Mouse (Mus musculus) spleen, embryonic (tissue): Measurements from ENCODE around the gene Zc3hav1l.

Experiments used
- CTCF ChIA-PET: fragments of 350-600 bp; sonication (Branson Sonifier 250); formaldehyde crosslinking; loops from one replicate; lab custom pipeline; 2022; lab: Charles Lee

The Zc3hav1l gene

GRCm38 (mm10) chr6:38298761-38299401, at the start of gene Zc3hav1l:
Zc3hav1l (minus strand) TSS chr6:38299259.
- CTCF ChIA-PET, result no interaction called here

GRCm38 (mm10) chr6:38347875-38348274, 48.8 kb upstream of the Zc3hav1l start:
- CTCF ChIA-PET, result interaction anchor here (1.1 kb wide), 1 partner anchor 15 kb away, joined by 3 read pairs; no protein-coding TSS in a partner anchor

- CTCF ChIA-PET, result no interaction called here
These were observed 46.7 kb upstream of the Zc3hav1l start for GRCm38 (mm10) chr6:38345796-38346195.

GRCm38 (mm10) chr6:38344006-38344670, 45.1 kb upstream of the Zc3hav1l start:
- CTCF ChIA-PET, result no interaction called here

GRCm38 (mm10) chr6:38343581-38343980, 44.5 kb upstream of the Zc3hav1l start:
- CTCF ChIA-PET, result interaction anchor here (0.5 kb wide), 1 partner anchor 201 kb away, joined by 6 read pairs; no protein-coding TSS in a partner anchor

- CTCF ChIA-PET, result interaction anchor here (0.6 kb wide), 1 partner anchor 112 kb away, joined by 10 read pairs; no protein-coding TSS in a partner anchor
These were observed 43.6 kb upstream of the Zc3hav1l start for GRCm38 (mm10) chr6:38342666-38342992.

- CTCF ChIA-PET, result no interaction called here
These were observed 42.9 kb upstream of the Zc3hav1l start for GRCm38 (mm10) chr6:38341751-38342665.

GRCm38 (mm10) chr6:38339078-38339477, 40.0 kb upstream of the Zc3hav1l start:
- CTCF ChIA-PET, result no interaction called here

- CTCF ChIA-PET, result no interaction called here
These were observed 38.9 kb upstream of the Zc3hav1l start for GRCm38 (mm10) chr6:38337951-38338350.

GRCm38 (mm10) chr6:38337166-38337705, 38.2 kb upstream of the Zc3hav1l start:
- CTCF ChIA-PET, result no interaction called here

GRCm38 (mm10) chr6:38335264-38335663, 36.2 kb upstream of the Zc3hav1l start:
- CTCF ChIA-PET, result no interaction called here

GRCm38 (mm10) chr6:38326596-38326995, 27.5 kb upstream of the Zc3hav1l start:
- CTCF ChIA-PET, result no interaction called here

- CTCF ChIA-PET, result interaction anchor here (0.6 kb wide), 1 partner anchor 51 kb away, joined by 21 read pairs; no protein-coding TSS in a partner anchor
These were observed 21.6 kb upstream of the Zc3hav1l start for GRCm38 (mm10) chr6:38320621-38321020.

GRCm38 (mm10) chr6:38316050-38316449, 17.0 kb upstream of the Zc3hav1l start:
- CTCF ChIA-PET, result interaction anchor here (0.5 kb wide), 1 partner anchor 820 kb away, joined by 3 read pairs; no protein-coding TSS in a partner anchor

GRCm38 (mm10) chr6:38309741-38310140, 10.7 kb upstream of the Zc3hav1l start:
- CTCF ChIA-PET, result interaction anchor here (0.6 kb wide), 1 partner anchor 13 kb away, joined by 6 read pairs; no protein-coding TSS in a partner anchor

- CTCF ChIA-PET, result no interaction called here
These were observed 5.9 kb upstream of the Zc3hav1l start for GRCm38 (mm10) chr6:38304981-38305380.

GRCm38 (mm10) chr6:38298246-38298635, 818 bp downstream of the Zc3hav1l start:
- CTCF ChIA-PET, result no interaction called here

- CTCF ChIA-PET, result no interaction called here
These were observed 1.3 kb downstream of the Zc3hav1l start for GRCm38 (mm10) chr6:38297580-38298245.

- CTCF ChIA-PET, result no interaction called here
These were observed 5.4 kb downstream of the Zc3hav1l start for GRCm38 (mm10) chr6:38293708-38294107.

- CTCF ChIA-PET, result no interaction called here
These were observed 6.0 kb downstream of the Zc3hav1l start for GRCm38 (mm10) chr6:38292871-38293646.
